8 mouse cellular contexts compared by ENCODE assay signal in genomic region chr11:58322824-58323569, GRCm38 (mm10). TPM values are rescaled to one million over a fixed set of nuclear protein-coding genes. Genes with fewer than 3 reads are reported as not detected.
DNase-seq lines count a peak whose midpoint lies in the region; ATAC-seq and TF ChIP-seq lines count a peak whose summit lies in the region.

No protein-coding gene starts in this region.

- 0 out of 2 replicates have a peak, but pooled peaks have one; percentile 15 for TF ChIP-seq EP300 in CH12.LX (IDR thresholded peaks at IDR 0.05; ENCODE audit: low read length)

- peak overlapping the region; percentile 60 to 73 (median 68) for H3K4me3 ChIP-seq in CH12.LX (replicated peaks in 1 of 3; ENCODE audit: low read depth in 2 of 3, low read length in 2 of 3, poor library complexity in 1 of 3)
- H3K4me3 ChIP-seq in forebrain, embryonic 10.5 days, result peak overlapping the region; percentile 75
- H3K4me3 ChIP-seq in heart, embryonic 15.5 days, result peak overlapping the region; percentile 78
- peak overlapping the region; percentile 84 for H3K4me3 ChIP-seq in liver, embryonic 13.5 days (replicated peaks)
- H3K4me3 ChIP-seq in stomach, embryonic 14.5 days (ENCODE audit: low read depth, low read length), result peak overlapping the region; percentile 68

- H3K36me3 ChIP-seq in CH12.LX (replicated peaks in 1 of 2; ENCODE audit: control insufficient read depth in 1 of 2, insufficient read depth in 1 of 2, low read length in 1 of 2), result peaks cover 22 to 68% of the 10 kb centered on the region in 2 experiments
- H3K36me3 ChIP-seq in forebrain, embryonic 10.5 days (replicated peaks), result peaks cover 30% of the 10 kb centered on the region
- peaks cover 38% of the 10 kb centered on the region for H3K36me3 ChIP-seq in heart, embryonic 15.5 days
- H3K36me3 ChIP-seq in liver, embryonic 13.5 days, result peaks cover 54% of the 10 kb centered on the region
- peaks cover 20% of the 10 kb centered on the region; the same call in 1 of the 2 replicates for H3K36me3 ChIP-seq in stomach, embryonic 14.5 days (ENCODE audit: control insufficient read depth, insufficient read depth, low read length)

- under 1% methylated on average over 63 of the region's 63 CpGs for WGBS in forebrain, embryonic 10.5 days
- WGBS in heart, embryonic 15.5 days, result under 1% methylated on average over 63 of the region's 63 CpGs
- under 1% methylated on average over 62 of the region's 63 CpGs for WGBS in liver, embryonic 13.5 days (ENCODE audit: insufficient replicate concordance)
- under 1% methylated on average over 63 of the region's 63 CpGs for WGBS in stomach, embryonic 14.5 days

- peak overlapping the region; percentile 75 for H3K27ac ChIP-seq in CH12.LX (ENCODE audit: insufficient read depth, low read depth)
- peak overlapping the region; percentile 90 for H3K27ac ChIP-seq in forebrain, embryonic 10.5 days
- H3K27ac ChIP-seq in heart, embryonic 15.5 days, result peak overlapping the region; percentile 99
- H3K27ac ChIP-seq in liver, embryonic 13.5 days, result peak overlapping the region; percentile 99
- peak overlapping the region; percentile 96 for H3K27ac ChIP-seq in stomach, embryonic 14.5 days (ENCODE audit: low read length)

- dilution Hi-C loops in CH12.LX (cut with MboI; ENCODE audit: extremely low pct_ligation_motif_present, extremely low pct_unique_long_range_greater_than_20kb, low sequenced_read_pairs), result no loop called here

- in situ Hi-C loops in CH12.LX (cut with MboI; ENCODE audit: low pct_ligation_motif_present, low pct_unique_long_range_greater_than_20kb, low sequenced_read_pairs), result no loop called here

- peak; percentile 93 for TF ChIP-seq POLR2A in CH12.LX (IDR thresholded peaks at IDR 0.05; ENCODE audit: low read depth, low read length)

- no peak for TF ChIP-seq RAD21 in CH12.LX (IDR thresholded peaks at IDR 0.05; ENCODE audit: low read depth, low read length)

- H3K9ac ChIP-seq in CH12.LX (ENCODE audit: insufficient read depth, low read depth), result peak overlapping the region; percentile 73
- H3K9ac ChIP-seq in heart, embryonic 15.5 days, result peak overlapping the region; percentile 85
- peak overlapping the region; percentile 96 for H3K9ac ChIP-seq in liver, embryonic 13.5 days
- H3K9ac ChIP-seq in stomach, embryonic 14.5 days (replicated peaks; ENCODE audit: low read depth, low read length), result peak overlapping the region; percentile 81

- DNase-seq in CH12.LX (ENCODE audit: extremely low read depth), result peak; percentile 98
- peak; percentile 93 for DNase-seq in c-Kit-positive CD71-negative TER-119-negative erythroid progenitor cells, embryonic 14.5 days (ENCODE audit: low read depth)
- DNase-seq in forebrain, embryonic 10.5 days (ENCODE audit: extremely low spot score, low spot score), result peak; percentile 96
- peak; percentile 98 to 99 for DNase-seq in kidney, postnatal 25 days
- peak; percentile 98 for DNase-seq in liver, embryonic 13.5 days
- DNase-seq in natural killer cell, adult 2 months (ENCODE audit: low spot score in 2 of 2), result peak; percentile 96 to 97

- no peaks in the 10 kb centered on the region for H3K27me3 ChIP-seq in CH12.LX (replicated peaks)
- H3K27me3 ChIP-seq in forebrain, embryonic 10.5 days (ENCODE audit: poor library complexity, severe bottlenecking), result no peaks in the 10 kb centered on the region
- no peaks in the 10 kb centered on the region for H3K27me3 ChIP-seq in heart, embryonic 15.5 days
- no peaks in the 10 kb centered on the region for H3K27me3 ChIP-seq in liver, embryonic 13.5 days
- no peaks in the 10 kb centered on the region for H3K27me3 ChIP-seq in stomach, embryonic 14.5 days (ENCODE audit: control insufficient read depth, insufficient read depth, low read length)

- peak; percentile 99 for ATAC-seq in heart, embryonic 15.5 days (replicated peaks; ENCODE audit: insufficient number of reproducible peaks, insufficient read depth, low FRiP score, low read depth)
- ATAC-seq in liver, embryonic 13.5 days (ENCODE audit: low read depth), result peak; percentile 98
- ATAC-seq in stomach, embryonic 14.5 days (ENCODE audit: insufficient number of reproducible peaks, insufficient read depth, low FRiP score, low read depth), result peak; percentile 99

- no peak for TF ChIP-seq CTCF in CH12.LX (conservative IDR thresholded peaks at IDR 0.05 in 1 of 2, IDR thresholded peaks at IDR 0.05 in 1 of 2; ENCODE audit: low read depth in 2 of 2, low read length in 2 of 2)

- peaks cover 4% of the 10 kb centered on the region for H3K9me3 ChIP-seq in CH12.LX (replicated peaks; ENCODE audit: low read length)
- H3K9me3 ChIP-seq in forebrain, embryonic 10.5 days, result no peaks in the 10 kb centered on the region; the same call in 1 of the 2 replicates
- no peaks in the 10 kb centered on the region for H3K9me3 ChIP-seq in heart, embryonic 15.5 days (replicated peaks)
- no peaks in the 10 kb centered on the region for H3K9me3 ChIP-seq in liver, embryonic 13.5 days (replicated peaks)
- H3K9me3 ChIP-seq in stomach, embryonic 14.5 days (ENCODE audit: control insufficient read depth, low read depth, low read length), result no peaks in the 10 kb centered on the region; the same call in 1 of the 2 replicates

- peaks cover 9 to 34% of the 10 kb centered on the region in 2 experiments for H3K4me1 ChIP-seq in CH12.LX (ENCODE audit: control insufficient read depth in 1 of 2, insufficient read depth in 2 of 2)
- H3K4me1 ChIP-seq in forebrain, embryonic 10.5 days, result peaks cover 23% of the 10 kb centered on the region
- peaks cover 21% of the 10 kb centered on the region for H3K4me1 ChIP-seq in heart, embryonic 15.5 days (replicated peaks)
- peaks cover 61% of the 10 kb centered on the region for H3K4me1 ChIP-seq in liver, embryonic 13.5 days (replicated peaks)
- peaks cover 8% of the 10 kb centered on the region; the same call in 1 of the 2 replicates for H3K4me1 ChIP-seq in stomach, embryonic 14.5 days (ENCODE audit: control insufficient read depth, insufficient read depth, low read length)

- H3K79me2 ChIP-seq in CH12.LX (replicated peaks; ENCODE audit: control insufficient read depth, extremely low read depth, insufficient read depth, poor library complexity, severe bottlenecking), result peaks cover 15% of the 10 kb centered on the region

- peak overlapping the region; percentile 78 for H3K4me2 ChIP-seq in CH12.LX (ENCODE audit: insufficient read depth, low read depth, poor library complexity, severe bottlenecking)
- peak overlapping the region; percentile 81 for H3K4me2 ChIP-seq in heart, embryonic 15.5 days
- peak overlapping the region; percentile 92 for H3K4me2 ChIP-seq in liver, embryonic 13.5 days
- H3K4me2 ChIP-seq in stomach, embryonic 14.5 days (replicated peaks; ENCODE audit: low read depth, low read length), result peak overlapping the region; percentile 92

TF ChIP-seq in CH12.LX, 34 proteins besides CTCF, POLR2A, EP300 and RAD21 (continues in another document):
- TF ChIP-seq E2F4 (IDR thresholded peaks at IDR 0.05; ENCODE audit: insufficient replicate concordance, low read depth, low read length), result 0 out of 2 replicates have a peak, but pooled peaks have one; percentile 27
- peak; percentile 90 for TF ChIP-seq MAZ (IDR thresholded peaks at IDR 0.05; ENCODE audit: low read depth, low read length)

RNA-seq across cellular contexts. Expression of gene Zfp672, which starts 7.1 kb away (rescaled TPM):
- total RNA-seq in CH12.LX (2012; rRNA removed) (34.9 and 43.7 TPM in 2 replicates), CH12.LX (2014; rRNA removed) (38.8 and 40.5 TPM in 2 replicates)
- polyA plus RNA-seq in CH12.LX (2012; ENCODE audit: insufficient read length, low read depth), result 27.4 and 31.2 TPM in 2 replicates
- 23.9 and 24.1 TPM in 2 replicates for polyA plus RNA-seq in forebrain, embryonic 10.5 days (2016; fragmentation: Nextera tagmentation; extraction: Ambion mirVana)
- 31.6 and 33.1 TPM in 2 replicates for polyA plus RNA-seq in heart, embryonic 15.5 days (2015; fragmentation: Nextera tagmentation; extraction: Ambion mirVana)
- 40.5 and 47.7 TPM in 2 replicates for polyA plus RNA-seq in liver, embryonic 13.5 days (2015; fragmentation: Nextera tagmentation; extraction: Ambion mirVana)
- 41.8 and 44.9 TPM in 2 replicates for polyA plus RNA-seq in stomach, embryonic 14.5 days (2014; fragmentation: Nextera tagmentation; extraction: Ambion mirVana)

RNA-seq across cellular contexts. Expression of gene Sh3bp5l, which starts 7.5 kb away (rescaled TPM):
- 26.1 and 27.7 TPM in 2 replicates for total RNA-seq in CH12.LX (2012; rRNA removed)
- total RNA-seq in CH12.LX (2014; rRNA removed), result 18.1 and 18.6 TPM in 2 replicates
- polyA plus RNA-seq in CH12.LX (2012; ENCODE audit: insufficient read length, low read depth), result 22.2 and 22.8 TPM in 2 replicates
- 39.8 and 40.9 TPM in 2 replicates for polyA plus RNA-seq in forebrain, embryonic 10.5 days (2016; fragmentation: Nextera tagmentation; extraction: Ambion mirVana)
- 27.6 and 29.9 TPM in 2 replicates for polyA plus RNA-seq in heart, embryonic 15.5 days (2015; fragmentation: Nextera tagmentation; extraction: Ambion mirVana)
- polyA plus RNA-seq in liver, embryonic 13.5 days (2015; fragmentation: Nextera tagmentation; extraction: Ambion mirVana), result 17.9 and 19.7 TPM in 2 replicates
- 22.4 and 24.2 TPM in 2 replicates for polyA plus RNA-seq in stomach, embryonic 14.5 days (2014; fragmentation: Nextera tagmentation; extraction: Ambion mirVana)

RNA-seq across cellular contexts. Expression of gene Zfp692, which starts 16.1 kb away (rescaled TPM):
- total RNA-seq in CH12.LX (2012; rRNA removed), result 14.7 and 18.7 TPM in 2 replicates
- total RNA-seq in CH12.LX (2014; rRNA removed), result 13.1 and 14.2 TPM in 2 replicates
- 17.6 and 17.7 TPM in 2 replicates for polyA plus RNA-seq in CH12.LX (2012; ENCODE audit: insufficient read length, low read depth)
- 27.1 and 30.9 TPM in 2 replicates for polyA plus RNA-seq in forebrain, embryonic 10.5 days (2016; fragmentation: Nextera tagmentation; extraction: Ambion mirVana)
- polyA plus RNA-seq in heart, embryonic 15.5 days (2015; fragmentation: Nextera tagmentation; extraction: Ambion mirVana), result 12.1 and 15.9 TPM in 2 replicates
- 12.2 and 12.6 TPM in 2 replicates for polyA plus RNA-seq in liver, embryonic 13.5 days (2015; fragmentation: Nextera tagmentation; extraction: Ambion mirVana)
- polyA plus RNA-seq in stomach, embryonic 14.5 days (2014; fragmentation: Nextera tagmentation; extraction: Ambion mirVana), result 19.8 and 21.3 TPM in 2 replicates

RNA-seq across cellular contexts. Expression of gene 4930438A08Rik, which starts 48.4 kb away (rescaled TPM):
- total RNA-seq in CH12.LX (2012; rRNA removed) (not detected in 2 replicates), CH12.LX (2014; rRNA removed) (not detected in 2 replicates)
- polyA plus RNA-seq in CH12.LX (2012; ENCODE audit: insufficient read length, low read depth), result not detected in 2 replicates
- polyA plus RNA-seq in forebrain, embryonic 10.5 days (2016; fragmentation: Nextera tagmentation; extraction: Ambion mirVana), result not detected in 2 replicates
- polyA plus RNA-seq in heart, embryonic 15.5 days (2015; fragmentation: Nextera tagmentation; extraction: Ambion mirVana), result not detected in 2 replicates
- 0.21 and 0.36 TPM in 2 replicates for polyA plus RNA-seq in liver, embryonic 13.5 days (2015; fragmentation: Nextera tagmentation; extraction: Ambion mirVana)
- not detected in 2 replicates for polyA plus RNA-seq in stomach, embryonic 14.5 days (2014; fragmentation: Nextera tagmentation; extraction: Ambion mirVana)

RNA-seq across cellular contexts. Expression of gene Lypd8, which starts 55.8 kb away (rescaled TPM):
- total RNA-seq in CH12.LX (2012; rRNA removed), result not detected in 2 replicates
- not detected in 2 replicates for total RNA-seq in CH12.LX (2014; rRNA removed)
- polyA plus RNA-seq in CH12.LX (2012; ENCODE audit: insufficient read length, low read depth), result not detected in 2 replicates
- not detected in 2 replicates for polyA plus RNA-seq in forebrain, embryonic 10.5 days (2016; fragmentation: Nextera tagmentation; extraction: Ambion mirVana)
- not detected in 2 replicates for polyA plus RNA-seq in heart, embryonic 15.5 days (2015; fragmentation: Nextera tagmentation; extraction: Ambion mirVana)
- 0.39 TPM in 1 of 2 replicates, not detected in the other for polyA plus RNA-seq in liver, embryonic 13.5 days (2015; fragmentation: Nextera tagmentation; extraction: Ambion mirVana)
- 32.0 and 42.9 TPM in 2 replicates for polyA plus RNA-seq in stomach, embryonic 14.5 days (2014; fragmentation: Nextera tagmentation; extraction: Ambion mirVana)

Comparison
In these comparisons a context has a peak if more than half of its experiments do, and no peak if none do; other contexts are left out.
1. Peak in every context shown above with its lines: DNase-seq, ATAC-seq, H3K4me3 ChIP-seq and H3K27ac ChIP-seq.